Mouse (Mus musculus) heart, embryonic 16.5 days (tissue): ENCODE measurements around the gene Rnf224. TPM values are rescaled to one million over a fixed set of nuclear protein-coding genes. Genes with fewer than 3 reads are reported as not detected.
A peak's percentile ranks its signal among the peaks of the same experiment; 100 is the strongest.
"Not testable (repeated sequence)": the region's sequence is repeated elsewhere in the genome, so short reads cannot be mapped to it uniquely, and the experiment has no call there.

Experiments
- ATAC-seq: fragments of 200-750 bp; cut with Nextera tagmentation; replicated peaks from 2 replicates; pipeline ENCODE4 v1.8.0; 2017; ENCODE audit warnings: moderate number of reproducible peaks; ENCODE audit not compliant: insufficient read depth, low FRiP score; ENCODE audit errors: extremely low read depth
- H3K27ac ChIP-seq: fragments of 300-500 bp; sonication (generic); 2 replicates; pipeline ENCODE4 v1.5.1; 2014; ENCODE audit warnings: mild to moderate bottlenecking, low read length, control low read depth, moderate library complexity
- H3K27me3 ChIP-seq: fragments of 300-500 bp; sonication (generic); 2 replicates; pipeline ENCODE4 v1.6.1; 2014; ENCODE audit warnings: low read length, mixed read lengths; ENCODE audit not compliant: control insufficient read depth, insufficient read depth
- H3K36me3 ChIP-seq: fragments of 300-500 bp; sonication (generic); 2 replicates; pipeline ENCODE4 v1.6.1; 2014; ENCODE audit not compliant: control insufficient read depth, insufficient read depth
- H3K4me1 ChIP-seq: fragments of 300-500 bp; sonication (generic); 2 replicates; pipeline ENCODE4 v1.6.1; 2014; ENCODE audit warnings: low read length, mixed read lengths; ENCODE audit not compliant: control insufficient read depth, insufficient read depth
- H3K4me2 ChIP-seq: fragments of 300-500 bp; sonication (generic); 2 replicates; pipeline ENCODE4 v1.6.1; 2014; ENCODE audit warnings: low read depth, mild to moderate bottlenecking, control low read depth, low read length
- H3K4me3 ChIP-seq: fragments of 300-500 bp; sonication (generic); 2 replicates; pipeline ENCODE4 v1.5.1; 2014; ENCODE audit warnings: mild to moderate bottlenecking, control low read depth, low read length
- H3K9ac ChIP-seq: fragments of 300-500 bp; sonication (generic); 2 replicates; pipeline ENCODE4 v1.6.1; 2014; ENCODE audit warnings: low read length, control low read depth
- H3K9me3 ChIP-seq: fragments of 300-500 bp; sonication (generic); replicated peaks from 2 replicates; pipeline ENCODE4 v1.6.1; 2016; ENCODE audit warnings: low read length; ENCODE audit not compliant: control insufficient read depth
- WGBS: fragments of 180-500 bp; shearing (Covaris S2); extraction: QIAGEN DNeasy Blood & Tissue Kit; methylation state at CpG from one replicate; pipeline ENCODE4 v1.1.7; 2014; 5-methylcytosine and 5-hydroxymethylcytosine counted together
- polyA plus RNA-seq: library from polyadenylated mRNA; unstranded; fragments of >200 nt; fragmentation: Nextera tagmentation; extraction: Ambion mirVana; gene quantifications from 2 replicates; pipeline ENCODE4 v1.2.1, GENCODE M21; 2015

Rnf224 gene
- polyA plus RNA-seq, 1 experiment from 2014 or later, result not detected

DNA sequence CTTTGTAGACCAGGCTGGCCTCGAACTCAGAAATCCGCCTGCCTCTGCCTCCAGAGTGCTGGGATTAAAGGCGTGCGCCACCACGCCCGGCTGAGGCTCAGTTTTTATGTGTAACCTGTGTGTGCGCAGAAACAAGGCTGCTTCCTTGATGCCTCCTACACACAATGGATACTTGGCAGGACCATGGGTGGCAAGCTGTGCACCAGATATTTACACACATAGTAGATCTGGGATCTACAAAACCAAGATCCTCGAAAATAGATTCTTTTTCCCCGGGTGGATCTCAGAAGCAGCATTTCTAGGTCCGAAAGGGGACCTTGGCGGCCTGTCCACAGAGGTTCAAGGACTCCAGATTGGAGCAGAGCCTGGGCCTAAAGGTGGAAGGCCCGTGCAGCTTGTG lies 25.3 kb upstream of the Rnf224 start:
- peak overlapping the region; percentile 56 for H3K9ac ChIP-seq
- H3K9me3 ChIP-seq, result no peaks in the 10 kb centered on the region
- no peak for ATAC-seq
- H3K36me3 ChIP-seq, result no peaks in the 10 kb centered on the region
- H3K4me2 ChIP-seq, result peak overlapping the region; percentile 94
- H3K4me1 ChIP-seq, result peaks cover 26% of the 10 kb centered on the region
- peaks cover 8% of the 10 kb centered on the region for H3K27me3 ChIP-seq
- peak overlapping the region; percentile 26; the same call in 1 of the 2 replicates for H3K27ac ChIP-seq
- H3K4me3 ChIP-seq, result peak overlapping the region; percentile 86
- 46% methylated on average over 12 of the region's 12 CpGs for WGBS

DNA sequence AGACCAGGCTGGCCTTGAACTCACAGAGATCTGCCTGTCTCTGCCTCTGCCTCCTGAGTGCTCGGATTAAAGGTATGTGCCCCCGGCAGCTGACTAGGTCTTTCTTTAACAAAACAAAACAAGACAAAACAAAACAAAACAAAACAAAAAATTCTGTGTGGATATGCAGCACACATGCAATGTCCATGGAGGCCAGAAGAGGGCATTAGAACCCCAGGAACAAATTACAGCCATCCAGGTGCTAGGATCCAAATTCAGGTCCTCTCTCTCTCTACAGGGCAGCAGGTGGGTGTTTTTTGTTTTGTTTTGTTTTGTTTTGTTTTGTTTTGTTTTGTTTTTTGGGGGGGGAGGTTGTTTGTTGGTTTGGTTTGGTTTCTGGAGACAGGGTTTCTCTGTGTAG lies 22.3 kb upstream of the Rnf224 start:
- ATAC-seq, result no peak
- no peaks in the 10 kb centered on the region for H3K9me3 ChIP-seq
- H3K4me1 ChIP-seq, result peaks cover 19% of the 10 kb centered on the region
- no peaks in the 10 kb centered on the region for H3K36me3 ChIP-seq
- no peak overlapping the region for H3K9ac ChIP-seq
- WGBS, result 64% methylated on average over 2 of the region's 2 CpGs
- H3K4me3 ChIP-seq, result no peak overlapping the region
- peaks cover 5% of the 10 kb centered on the region for H3K27me3 ChIP-seq
- H3K4me2 ChIP-seq, result no peak overlapping the region
- H3K27ac ChIP-seq, result no peak overlapping the region

DNA sequence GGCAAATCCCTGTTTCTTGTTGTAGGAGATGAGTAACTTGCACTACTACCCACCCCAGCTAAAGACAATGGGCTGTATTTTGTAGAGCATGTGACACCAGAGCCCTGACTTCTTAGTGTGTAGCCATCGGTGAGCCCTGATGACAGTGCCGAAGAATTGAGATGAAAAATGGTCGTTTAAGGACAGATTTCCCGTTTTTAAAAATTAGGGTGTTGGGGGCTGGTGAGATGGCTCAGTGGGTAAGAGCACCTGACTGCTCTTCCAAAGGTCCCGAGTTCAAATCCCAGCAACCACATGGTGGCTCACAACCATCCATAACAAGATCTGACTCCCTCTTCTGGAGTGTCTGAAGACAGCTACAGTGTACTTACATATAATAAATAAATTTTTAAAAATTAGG lies 20.7 kb upstream of the Rnf224 start:
- not testable (repeated sequence) for H3K4me3 ChIP-seq, H3K9me3 ChIP-seq, H3K27ac ChIP-seq, ATAC-seq, H3K9ac ChIP-seq, H3K27me3 ChIP-seq, H3K4me2 ChIP-seq, H3K36me3 ChIP-seq
- WGBS, result 81% methylated on average over 5 of the region's 5 CpGs
- peaks cover 13% of the 10 kb centered on the region for H3K4me1 ChIP-seq

DNA sequence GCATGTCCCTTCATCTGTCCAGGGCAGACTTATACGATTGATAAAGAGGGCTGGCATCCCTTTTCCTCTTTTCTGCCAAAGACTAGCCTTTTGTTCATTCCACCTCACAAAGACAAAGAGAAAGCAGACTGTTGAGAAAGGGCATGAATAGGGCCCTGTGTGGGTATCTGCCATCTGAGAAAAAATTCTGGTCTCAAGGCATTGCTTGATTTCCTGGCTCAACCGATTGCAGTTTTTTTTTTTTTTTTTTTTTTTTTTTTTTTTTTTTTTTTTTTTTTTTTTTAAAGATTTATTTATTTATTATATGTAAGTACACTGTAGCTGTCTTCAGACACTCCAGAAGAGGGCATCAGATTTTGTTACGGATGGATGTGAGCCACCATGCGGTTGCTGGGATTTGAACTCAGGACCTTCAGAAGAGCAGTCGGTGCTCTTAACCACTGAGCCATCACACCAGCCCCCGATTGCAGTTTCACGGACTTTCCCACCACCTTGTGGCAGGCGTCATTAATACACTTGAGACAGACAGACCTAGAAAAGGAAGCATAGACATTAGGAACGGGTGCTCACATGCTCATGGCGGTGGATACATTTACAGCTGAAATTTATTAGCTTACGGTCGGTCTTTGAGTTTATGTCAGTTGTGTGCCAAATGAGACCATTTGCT lies 20.0 kb upstream of the Rnf224 start:
- 53% methylated on average over 11 of the region's 12 CpGs for WGBS
- peaks cover 13% of the 10 kb centered on the region for H3K4me1 ChIP-seq
- H3K4me3 ChIP-seq, result peak overlapping the region; percentile 100
- peak overlapping the region; percentile 87 for H3K9ac ChIP-seq
- H3K27ac ChIP-seq, H3K27me3 ChIP-seq, ATAC-seq, H3K36me3 ChIP-seq, H3K9me3 ChIP-seq: not testable (repeated sequence)
- H3K4me2 ChIP-seq, result peak overlapping the region; percentile 97

DNA sequence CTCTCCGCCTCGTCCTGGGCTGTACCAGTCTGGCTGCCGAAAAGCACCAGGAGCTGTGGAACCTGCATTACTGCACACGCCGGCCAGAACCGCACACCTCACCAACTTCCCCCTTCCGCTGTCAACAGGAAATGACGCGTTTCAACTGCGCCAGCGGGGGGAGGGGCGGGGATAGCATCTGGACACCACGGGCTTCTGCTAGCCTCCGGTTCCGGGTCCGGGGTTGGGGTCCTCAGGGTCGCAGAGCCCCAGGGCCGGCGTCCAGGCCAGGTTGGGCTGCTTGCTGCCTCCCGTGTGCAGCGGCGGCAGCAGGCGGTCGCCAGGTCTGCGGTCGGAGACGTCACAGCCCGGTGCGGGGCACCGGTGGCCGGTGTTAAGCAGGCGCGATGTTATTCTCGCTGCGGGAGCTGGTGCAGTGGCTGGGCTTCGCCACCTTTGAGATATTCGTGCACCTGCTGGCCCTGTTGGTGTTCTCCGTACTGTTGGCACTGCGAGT lies 18.7 kb upstream of the Rnf224 start, which contains the start of gene Tmem203:
Gene Tmem203 (plus strand): TSS at position 156 of the 496 bp plus-strand sequence.
- Histone ChIP-seq H3K27ac (peak within 1 kb of the TSS; percentile 68), H3K36me3 (peaks cover 6% of the 10 kb centered on the region; the same call in 1 of the 2 replicates), H3K9ac (peak within 1 kb of the TSS; percentile 87), H3K4me1 (peaks cover 13% of the 10 kb centered on the region), H3K4me2 (peak within 1 kb of the TSS; percentile 97), H3K4me3 (peak within 1 kb of the TSS; percentile 100), H3K27me3 (no peaks in the 10 kb centered on the region), H3K9me3 (no peaks in the 10 kb centered on the region)
- WGBS, result under 1% methylated on average over 39 of the region's 39 CpGs
- ATAC-seq, result peak; percentile 80

DNA sequence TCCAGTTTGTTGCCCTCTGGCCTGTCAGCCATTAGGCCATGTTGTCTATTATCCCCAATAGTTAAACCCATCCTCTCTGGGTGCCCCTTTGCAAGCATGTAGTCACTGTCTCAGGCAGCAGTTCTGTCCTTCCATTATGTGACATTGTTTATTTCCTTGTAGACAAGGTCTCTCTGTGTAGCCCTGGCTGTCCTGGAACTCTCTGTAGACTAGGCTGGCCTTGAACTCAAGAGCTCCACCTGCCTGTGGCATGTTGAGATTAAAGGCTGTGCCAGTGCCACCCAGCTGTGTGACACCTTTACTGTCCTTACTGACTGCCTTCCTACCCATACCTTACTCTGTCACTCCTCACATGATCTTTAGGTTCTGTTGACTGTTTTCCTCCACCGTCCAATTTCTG lies 15.7 kb upstream of the Rnf224 start:
- H3K9me3 ChIP-seq, result no peaks in the 10 kb centered on the region
- no peak for ATAC-seq
- 88% methylated on average over 1 of the region's 1 CpGs for WGBS
- no peak overlapping the region for H3K27ac ChIP-seq
- no peak overlapping the region for H3K4me2 ChIP-seq
- no peak overlapping the region for H3K9ac ChIP-seq
- H3K4me1 ChIP-seq, result peaks cover 13% of the 10 kb centered on the region
- H3K27me3 ChIP-seq, result no peaks in the 10 kb centered on the region
- peaks cover 14% of the 10 kb centered on the region for H3K36me3 ChIP-seq
- no peak overlapping the region for H3K4me3 ChIP-seq

DNA sequence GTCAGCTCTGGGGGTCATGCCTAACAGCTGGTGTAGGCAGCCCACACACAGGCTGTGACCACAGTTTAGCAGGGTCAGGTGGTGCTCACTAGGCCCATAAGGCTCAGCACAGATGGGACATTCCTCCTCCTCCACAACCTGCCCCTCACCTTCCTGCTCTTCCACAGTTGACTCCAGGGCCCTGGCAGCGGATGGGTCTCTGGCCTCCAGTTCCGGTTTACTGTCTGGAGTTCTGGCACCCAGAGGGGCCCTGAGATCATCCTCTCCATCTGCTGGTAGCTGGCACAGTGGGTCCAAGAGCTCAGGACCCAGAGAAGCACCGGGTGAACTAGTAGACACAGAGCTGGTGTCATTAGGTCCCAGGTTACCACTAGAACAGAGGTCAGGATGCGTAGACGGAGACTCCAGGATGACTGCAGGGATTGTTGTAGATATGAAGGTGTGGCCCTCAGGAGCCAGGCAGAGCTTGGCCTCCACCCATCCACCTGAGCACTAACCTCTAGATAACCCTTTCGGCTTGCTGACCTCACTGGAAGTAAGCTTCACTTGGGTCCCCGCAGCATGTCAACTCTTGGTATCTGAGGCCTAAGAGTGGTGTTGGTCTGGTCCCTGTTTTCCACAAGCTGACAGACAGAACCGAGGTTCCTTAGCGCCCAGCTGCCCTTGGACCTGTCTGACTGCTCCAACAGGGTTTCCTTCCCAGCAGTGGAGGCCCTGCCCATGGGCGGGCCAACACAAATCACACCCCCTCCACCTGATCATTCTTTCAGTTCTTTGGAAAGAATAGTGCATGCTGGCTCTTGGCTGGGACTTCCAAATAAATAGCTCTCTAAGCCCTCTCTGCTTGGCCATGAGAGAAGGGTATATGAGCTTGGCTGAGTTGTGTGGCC lies 9.8 kb upstream of the Rnf224 start, which contains the start of gene AL732309.1:
Gene AL732309.1 (minus strand): TSS at position 681 of the 890 bp plus-strand sequence.
- no peak within 1 kb of the TSS for H3K4me3 ChIP-seq
- peaks cover 7% of the 10 kb centered on the region for H3K4me1 ChIP-seq
- H3K9me3 ChIP-seq, result no peaks in the 10 kb centered on the region
- no peak within 1 kb of the TSS for H3K9ac ChIP-seq
- H3K27me3 ChIP-seq, result peaks cover 12% of the 10 kb centered on the region; the same call in 1 of the 2 replicates
- H3K36me3 ChIP-seq, result peaks cover 15% of the 10 kb centered on the region
- H3K27ac ChIP-seq, result no peak within 1 kb of the TSS
- no peak for ATAC-seq
- WGBS, result 86% methylated on average over 10 of the region's 10 CpGs
- no peak within 1 kb of the TSS for H3K4me2 ChIP-seq

DNA sequence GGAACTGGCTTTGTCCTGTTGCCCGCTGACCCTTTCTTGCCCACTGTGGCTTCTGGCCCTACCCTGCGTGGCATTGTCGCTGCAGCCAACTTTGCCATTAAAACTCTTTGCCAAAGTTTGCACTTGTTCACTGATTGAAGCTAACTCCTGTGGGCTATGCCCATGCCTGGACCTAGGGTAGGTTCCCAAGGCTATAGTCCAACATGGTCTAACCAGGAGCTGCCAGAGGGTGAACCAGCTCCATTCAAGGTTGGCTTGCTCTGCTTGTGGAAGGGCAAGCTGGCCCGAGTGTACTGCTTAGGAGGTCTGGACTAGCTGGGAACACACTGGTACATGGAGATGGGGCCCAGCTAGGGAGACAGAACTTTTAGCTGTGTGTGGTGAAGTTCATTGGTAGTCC lies 7.6 kb upstream of the Rnf224 start:
- Histone ChIP-seq H3K4me2 (no peak overlapping the region), H3K9ac (no peak overlapping the region), H3K4me3 (no peak overlapping the region), H3K9me3 (no peaks in the 10 kb centered on the region), H3K27ac (no peak overlapping the region), H3K27me3 (peaks cover 16% of the 10 kb centered on the region; the same call in 1 of the 2 replicates), H3K36me3 (peaks cover 7% of the 10 kb centered on the region), H3K4me1 (peaks cover 13% of the 10 kb centered on the region)
- 87% methylated on average over 4 of the region's 4 CpGs for WGBS
- ATAC-seq, result no peak

DNA sequence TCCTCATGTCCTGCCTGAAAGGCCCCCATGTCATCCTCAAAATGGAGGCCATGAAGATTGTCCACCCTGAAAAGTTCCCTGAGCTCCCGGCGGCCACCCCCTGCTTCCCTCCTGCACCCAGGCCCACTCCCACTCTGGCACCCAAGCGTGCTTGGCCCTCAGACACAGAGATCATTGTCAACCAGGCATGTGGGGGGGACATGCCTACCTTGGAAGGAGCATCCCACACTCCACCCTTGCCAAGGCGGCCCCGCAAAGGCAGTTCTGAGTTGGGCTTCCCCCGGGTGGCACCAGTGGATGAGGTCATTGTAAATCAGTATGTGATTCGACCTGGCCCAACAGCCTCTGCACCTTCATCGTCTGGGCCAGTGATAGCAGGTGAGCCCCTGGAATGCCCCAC lies 6.8 kb upstream of the Rnf224 start:
- H3K4me3 ChIP-seq, result no peak overlapping the region
- peaks cover 4% of the 10 kb centered on the region for H3K36me3 ChIP-seq
- 63% methylated on average over 8 of the region's 8 CpGs for WGBS
- H3K27ac ChIP-seq, result no peak overlapping the region
- H3K9ac ChIP-seq, result no peak overlapping the region
- H3K4me1 ChIP-seq, result peaks cover 13% of the 10 kb centered on the region
- H3K27me3 ChIP-seq, result peaks cover 16% of the 10 kb centered on the region; the same call in 1 of the 2 replicates
- H3K9me3 ChIP-seq, result no peaks in the 10 kb centered on the region
- ATAC-seq, result no peak
- no peak overlapping the region for H3K4me2 ChIP-seq
